Mouse (Mus musculus) myocyte (in vitro differentiated cells): Measurements from ENCODE around the gene Homer3. TPM values are rescaled to one million over a fixed set of nuclear protein-coding genes. Genes with fewer than 3 reads are reported as not detected.

ENCODE experiments used
- H3K27me3 ChIP-seq: one replicate; pipeline ENCODE4 v1.6.1; 2011; ENCODE audit not compliant: control insufficient read depth, insufficient read depth, insufficient read length
- H3K36me3 ChIP-seq: one replicate; pipeline ENCODE4 v1.6.1; 2011; ENCODE audit not compliant: control insufficient read depth, insufficient read depth
- H3K4me2 ChIP-seq: one replicate; pipeline ENCODE4 v1.6.1; 2011; ENCODE audit warnings: low read depth, control low read depth
- H3K4me3 ChIP-seq: one replicate; pipeline ENCODE4 v1.5.1; 2011; ENCODE audit warnings: mild to moderate bottlenecking, control low read depth, moderate library complexity
- H3K79me2 ChIP-seq: one replicate; pipeline ENCODE4 v1.6.1; 2011; ENCODE audit not compliant: control insufficient read depth, insufficient read depth
- H3ac ChIP-seq: one replicate; pipeline ENCODE4 v1.6.1; 2011; ENCODE audit not compliant: control insufficient read depth, insufficient read length
- CEBPB ChIP-seq: IDR thresholded peaks from 2 replicates; pipeline ENCODE4 v1.6.1; 2011; ENCODE audit warnings: mild to moderate bottlenecking, moderate library complexity; ENCODE audit not compliant: poor library complexity, insufficient read depth, severe bottlenecking
- E2F4 ChIP-seq: IDR thresholded peaks from one replicate; pipeline ENCODE4 v1.6.1; 2011; ENCODE audit warnings: mild to moderate bottlenecking, control low read depth, moderate library complexity; ENCODE audit not compliant: insufficient read depth
- MAX ChIP-seq: IDR thresholded peaks from one replicate; pipeline ENCODE4 v1.6.1; 2011; ENCODE audit warnings: low read depth, mild to moderate bottlenecking, control low read depth
- MYOD1 ChIP-seq, 3 experiments: IDR thresholded peaks; one replicate each; pipeline ENCODE4 v1.6.1; 2011; ENCODE audit warnings: control low read depth in 2 of 3, low read depth in 2 of 3, mild to moderate bottlenecking in 2 of 3, moderate library complexity in 1 of 3; ENCODE audit not compliant: insufficient read length in 2 of 3, control insufficient read depth in 1 of 3
- MYOG ChIP-seq, 3 experiments: IDR thresholded peaks; one replicate each; pipeline ENCODE4 v1.6.1; 2011; ENCODE audit warnings: control low read depth in 2 of 3, low read depth in 2 of 3, mild to moderate bottlenecking in 2 of 3; ENCODE audit not compliant: insufficient read length in 2 of 3, control insufficient read depth in 1 of 3, insufficient read depth in 1 of 3
- POLR2A ChIP-seq: IDR thresholded peaks from one replicate; pipeline ENCODE4 v1.6.1; 2011; ENCODE audit warnings: low read depth, mild to moderate bottlenecking, control low read depth, moderate library complexity; ENCODE audit not compliant: insufficient read length
- POLR2AphosphoS2 ChIP-seq: IDR thresholded peaks from one replicate; pipeline ENCODE4 v1.6.1; 2011; ENCODE audit warnings: low read depth, control low read depth; ENCODE audit not compliant: insufficient read length
- REST ChIP-seq: IDR thresholded peaks from one replicate; pipeline ENCODE4 v1.6.1; 2011; ENCODE audit warnings: mild to moderate bottlenecking, control low read depth, moderate library complexity; ENCODE audit not compliant: insufficient read depth, insufficient read length
- SRF ChIP-seq: IDR thresholded peaks from one replicate; pipeline ENCODE4 v1.6.1; 2011; ENCODE audit warnings: low read depth; ENCODE audit not compliant: control insufficient read depth, insufficient read length
- TCF12 ChIP-seq: IDR thresholded peaks from one replicate; pipeline ENCODE4 v1.6.1; 2011; ENCODE audit warnings: mild to moderate bottlenecking, control low read depth; ENCODE audit not compliant: poor library complexity, insufficient read depth, severe bottlenecking
- TCF3 ChIP-seq: IDR thresholded peaks from one replicate; pipeline ENCODE4 v1.6.1; 2011; ENCODE audit warnings: low read depth, control low read depth; ENCODE audit not compliant: insufficient read length
- USF1 ChIP-seq: IDR thresholded peaks from one replicate; pipeline ENCODE4 v1.6.1; 2011; ENCODE audit warnings: low read depth, mild to moderate bottlenecking, control low read depth, moderate library complexity
- polyA plus RNA-seq: library from polyadenylated mRNA; unstranded; fragments of >200 nt; fragmentation: generic; extraction: Trizol; gene quantifications from one replicate; pipeline ENCODE4 v1.2.1, GENCODE M21; 2012; ENCODE audit warnings: missing spikeins

Gene Homer3
- polyA plus RNA-seq, 1 experiment, result 43.6 TPM

- TF ChIP-seq USF1 (no peak), POLR2A (no peak), SRF (no peak), POLR2AphosphoS2 (no peak)
- Histone ChIP-seq H3K36me3 (peaks cover 15% of the 10 kb centered on the region), H3ac (no peak overlapping the region), H3K79me2 (no peaks in the 10 kb centered on the region), H3K27me3 (no peaks in the 10 kb centered on the region), H3K4me3 (no peak overlapping the region), H3K4me2 (no peak overlapping the region)
Measured at GRCm38 (mm10) chr8:70258600-70258999, 24.0 kb upstream of the Homer3 start.

DNA sequence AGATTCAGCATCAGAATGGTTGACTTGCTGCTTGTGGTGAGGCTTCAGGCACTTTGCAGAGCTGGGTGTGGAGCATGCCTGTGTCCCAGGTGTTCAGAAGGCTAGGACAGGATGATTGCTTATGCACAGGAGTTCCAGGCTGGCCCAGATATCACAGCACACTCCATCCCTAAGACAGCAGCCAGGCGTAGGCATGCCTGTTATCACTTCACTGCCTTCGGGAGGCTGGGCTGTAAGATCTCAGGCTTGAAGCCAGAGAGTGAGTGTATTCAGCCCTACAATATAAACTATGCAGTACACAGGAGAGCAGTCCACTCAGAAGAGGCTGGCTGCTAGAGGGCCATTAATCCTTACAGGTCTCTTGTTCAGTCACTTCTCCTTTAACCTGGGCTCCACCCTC, 23.6 kb upstream of the Homer3 start:
- TF ChIP-seq REST (no peak), POLR2A (no peak), MYOG (IDR thresholded peaks at IDR 0.05; ENCODE audit: control insufficient read depth in 1 of 3, insufficient read depth in 1 of 3, insufficient read length in 2 of 3, low read depth in 2 of 3) (no peak), TCF12 (no peak), POLR2AphosphoS2 (no peak), CEBPB (no peak)

GRCm38 (mm10) chr8:70267674-70268073, 15.0 kb upstream of the Homer3 start:
- TF ChIP-seq TCF12, result no peak
- TF ChIP-seq USF1, result no peak
- no peak for TF ChIP-seq TCF3
- TF ChIP-seq MAX, result no peak
- TF ChIP-seq SRF, result no peak
- TF ChIP-seq REST, result no peak
- TF ChIP-seq MYOG (IDR thresholded peaks at IDR 0.05; ENCODE audit: control insufficient read depth in 1 of 3, insufficient read depth in 1 of 3, insufficient read length in 2 of 3, low read depth in 2 of 3), result no peak
- no peak for TF ChIP-seq CEBPB
- TF ChIP-seq POLR2AphosphoS2, result no peak
- no peak for TF ChIP-seq POLR2A
- TF ChIP-seq MYOD1 (IDR thresholded peaks at IDR 0.05; ENCODE audit: control insufficient read depth in 1 of 3, insufficient read length in 2 of 3, low read depth in 2 of 3), result no peak
- TF ChIP-seq E2F4, result no peak
- Histone ChIP-seq H3K27me3 (no peaks in the 10 kb centered on the region), H3K36me3 (no peaks in the 10 kb centered on the region), H3ac (no peak overlapping the region), H3K79me2 (no peaks in the 10 kb centered on the region), H3K4me2 (no peak overlapping the region), H3K4me3 (no peak overlapping the region)

More for the DNA sequence above, 23.6 kb upstream of the Homer3 start:
- H3K36me3 ChIP-seq, result peaks cover 14% of the 10 kb centered on the region
- H3K27me3 ChIP-seq, result no peaks in the 10 kb centered on the region
- H3K4me3 ChIP-seq, result no peak overlapping the region
- H3K79me2 ChIP-seq, result no peaks in the 10 kb centered on the region
- H3ac ChIP-seq, result no peak overlapping the region
- H3K4me2 ChIP-seq, result no peak overlapping the region

GRCm38 (mm10) chr8:70268311-70268710, 14.3 kb upstream of the Homer3 start:
- no peak overlapping the region for H3K4me2 ChIP-seq
- no peak overlapping the region for H3ac ChIP-seq
- H3K27me3 ChIP-seq, result no peaks in the 10 kb centered on the region
- H3K36me3 ChIP-seq, result no peaks in the 10 kb centered on the region
- H3K79me2 ChIP-seq, result no peaks in the 10 kb centered on the region
- H3K4me3 ChIP-seq, result no peak overlapping the region
- no peak for TF ChIP-seq USF1
- no peak for TF ChIP-seq MYOD1 (IDR thresholded peaks at IDR 0.05; ENCODE audit: control insufficient read depth in 1 of 3, insufficient read length in 2 of 3, low read depth in 2 of 3)
- TF ChIP-seq TCF3, result no peak
- no peak for TF ChIP-seq SRF
- no peak for TF ChIP-seq POLR2A
- no peak for TF ChIP-seq CEBPB

- peak; percentile 27 for TF ChIP-seq POLR2AphosphoS2
- TF ChIP-seq CEBPB, result no peak
- H3K27me3 ChIP-seq, result no peaks in the 10 kb centered on the region
- H3K36me3 ChIP-seq, result no peaks in the 10 kb centered on the region
- no peak overlapping the region for H3ac ChIP-seq
- no peak overlapping the region for H3K4me2 ChIP-seq
- H3K79me2 ChIP-seq, result no peaks in the 10 kb centered on the region
- H3K4me3 ChIP-seq, result no peak overlapping the region
Measured at GRCm38 (mm10) chr8:70268799-70269565, 13.6 kb upstream of the Homer3 start.
